Mouse (Mus musculus): ENCODE measurements at regions not wholly inside any gene's neighbourhood (a gene's known extent, or its start where the extent isn't known, plus 50 kb on each side); places are given as distances from the start of the nearest gene placed in this dataset.

- no peaks in the 10 kb centered on the region for H3K9me3 ChIP-seq (ENCODE audit: control insufficient read depth, low read length)
- no peak overlapping the region for H3K4me2 ChIP-seq (replicated peaks; ENCODE audit: low read depth, low read length)
- H3K27ac ChIP-seq (ENCODE audit: low read depth, low read length), result no peak overlapping the region
Measured at GRCm38 (mm10) chr4:89055969-89056368, 81.0 kb upstream of the Mtap start.

GRCm38 (mm10) chr4:89053606-89054005 lies 83.3 kb upstream of the Mtap start:
- ATAC-seq (ENCODE audit: low FRiP score), result no peak
- no peak overlapping the region for H3K4me2 ChIP-seq (replicated peaks; ENCODE audit: low read depth, low read length)

More at GRCm38 (mm10) chr4:89055969-89056368, 81.0 kb upstream of the Mtap start:
- Histone ChIP-seq H3K4me3 (ENCODE audit: low read depth, low read length) (no peak overlapping the region), H3K36me3 (ENCODE audit: control insufficient read depth, insufficient read depth, low read length) (no peaks in the 10 kb centered on the region), H3K27me3 (ENCODE audit: control insufficient read depth, insufficient read depth, low read length) (no peaks in the 10 kb centered on the region), H3K4me1 (replicated peaks; ENCODE audit: control insufficient read depth, insufficient read depth, low read length) (no peaks in the 10 kb centered on the region), H3K9ac (ENCODE audit: low read depth, low read length) (no peak overlapping the region)
- no peak for DNase-seq (ENCODE audit: low spot score)
- WGBS, result 88% methylated on average over 3 of the region's 3 CpGs
- ATAC-seq (ENCODE audit: low FRiP score), result no peak

GRCm38 (mm10) chr4:89051897-89052296 lies 85.0 kb upstream of the Mtap start:
- no peaks in the 10 kb centered on the region for H3K27me3 ChIP-seq (ENCODE audit: control insufficient read depth, insufficient read depth, low read length)
- H3K27ac ChIP-seq (ENCODE audit: low read depth, low read length), result no peak overlapping the region
- no peak overlapping the region for H3K4me2 ChIP-seq (replicated peaks; ENCODE audit: low read depth, low read length)
- H3K4me3 ChIP-seq (ENCODE audit: low read depth, low read length), result no peak overlapping the region
- whole genome bisulfite sequencing, result 75% methylated on average over 5 of the region's 5 CpGs
- no peaks in the 10 kb centered on the region for H3K4me1 ChIP-seq (replicated peaks; ENCODE audit: control insufficient read depth, insufficient read depth, low read length)
- no peaks in the 10 kb centered on the region for H3K36me3 ChIP-seq (ENCODE audit: control insufficient read depth, insufficient read depth, low read length)
- H3K9ac ChIP-seq (ENCODE audit: low read depth, low read length), result no peak overlapping the region
- ATAC-seq (ENCODE audit: low FRiP score) (no peak), DNase-seq (ENCODE audit: low spot score) (no peak)
- H3K9me3 ChIP-seq (ENCODE audit: control insufficient read depth, low read length), result no peaks in the 10 kb centered on the region

More at GRCm38 (mm10) chr4:89053606-89054005, 83.3 kb upstream of the Mtap start:
- Histone ChIP-seq H3K36me3 (ENCODE audit: control insufficient read depth, insufficient read depth, low read length) (no peaks in the 10 kb centered on the region), H3K4me1 (replicated peaks; ENCODE audit: control insufficient read depth, insufficient read depth, low read length) (no peaks in the 10 kb centered on the region), H3K27ac (ENCODE audit: low read depth, low read length) (no peak overlapping the region), H3K9me3 (ENCODE audit: control insufficient read depth, low read length) (no peaks in the 10 kb centered on the region), H3K4me3 (ENCODE audit: low read depth, low read length) (no peak overlapping the region), H3K27me3 (ENCODE audit: control insufficient read depth, insufficient read depth, low read length) (no peaks in the 10 kb centered on the region), H3K9ac (ENCODE audit: low read depth, low read length) (no peak overlapping the region)
- no peak for DNase-seq (ENCODE audit: low spot score)
- WGBS, result 71% methylated on average over 6 of the region's 6 CpGs

GRCm38 (mm10) chr4:89050551-89051199 lies 86.2 kb upstream of the Mtap start:
- Histone ChIP-seq H3K4me2 (replicated peaks; ENCODE audit: low read depth, low read length) (no peak overlapping the region), H3K36me3 (ENCODE audit: control insufficient read depth, insufficient read depth, low read length) (no peaks in the 10 kb centered on the region), H3K4me3 (ENCODE audit: low read depth, low read length) (no peak overlapping the region), H3K27me3 (ENCODE audit: control insufficient read depth, insufficient read depth, low read length) (no peaks in the 10 kb centered on the region), H3K4me1 (replicated peaks; ENCODE audit: control insufficient read depth, insufficient read depth, low read length) (no peaks in the 10 kb centered on the region), H3K9ac (ENCODE audit: low read depth, low read length) (no peak overlapping the region), H3K9me3 (ENCODE audit: control insufficient read depth, low read length) (no peaks in the 10 kb centered on the region), H3K27ac (ENCODE audit: low read depth, low read length) (no peak overlapping the region)
- no peak for ATAC-seq (ENCODE audit: low FRiP score)
- no peak for DNase-seq (ENCODE audit: low spot score)
- WGBS, result 90% methylated on average over 4 of the region's 4 CpGs

GRCm38 (mm10) chr4:89049592-89050440 lies 87.1 kb upstream of the Mtap start:
- ATAC-seq (ENCODE audit: low FRiP score), result no peak
- Histone ChIP-seq H3K4me1 (replicated peaks; ENCODE audit: control insufficient read depth, insufficient read depth, low read length) (no peaks in the 10 kb centered on the region), H3K27ac (ENCODE audit: low read depth, low read length) (no peak overlapping the region), H3K27me3 (ENCODE audit: control insufficient read depth, insufficient read depth, low read length) (no peaks in the 10 kb centered on the region), H3K9me3 (ENCODE audit: control insufficient read depth, low read length) (no peaks in the 10 kb centered on the region), H3K9ac (ENCODE audit: low read depth, low read length) (no peak overlapping the region), H3K36me3 (ENCODE audit: control insufficient read depth, insufficient read depth, low read length) (no peaks in the 10 kb centered on the region), H3K4me3 (ENCODE audit: low read depth, low read length) (no peak overlapping the region), H3K4me2 (replicated peaks; ENCODE audit: low read depth, low read length) (no peak overlapping the region)
- DNase-seq (ENCODE audit: low spot score), result no peak
- WGBS, result 81% methylated on average over 7 of the region's 7 CpGs

- no peak for DNase-seq (ENCODE audit: low spot score)
- Histone ChIP-seq H3K36me3 (ENCODE audit: control insufficient read depth, insufficient read depth, low read length) (no peaks in the 10 kb centered on the region), H3K9ac (ENCODE audit: low read depth, low read length) (no peak overlapping the region), H3K27me3 (ENCODE audit: control insufficient read depth, insufficient read depth, low read length) (no peaks in the 10 kb centered on the region), H3K27ac (ENCODE audit: low read depth, low read length) (no peak overlapping the region), H3K4me1 (replicated peaks; ENCODE audit: control insufficient read depth, insufficient read depth, low read length) (no peaks in the 10 kb centered on the region), H3K4me2 (replicated peaks; ENCODE audit: low read depth, low read length) (no peak overlapping the region), H3K9me3 (ENCODE audit: control insufficient read depth, low read length) (no peaks in the 10 kb centered on the region), H3K4me3 (ENCODE audit: low read depth, low read length) (no peak overlapping the region)
- no peak for ATAC-seq (ENCODE audit: low FRiP score)
Measured at GRCm38 (mm10) chr4:89044516-89044915, 92.4 kb upstream of the Mtap start.

- H3K9me3 ChIP-seq (ENCODE audit: control insufficient read depth, low read length), result no peaks in the 10 kb centered on the region
- 71% methylated on average over 1 of the region's 1 CpGs for WGBS
- no peaks in the 10 kb centered on the region for H3K4me1 ChIP-seq (replicated peaks; ENCODE audit: control insufficient read depth, insufficient read depth, low read length)
- no peaks in the 10 kb centered on the region for H3K27me3 ChIP-seq (ENCODE audit: control insufficient read depth, insufficient read depth, low read length)
- no peak overlapping the region for H3K4me2 ChIP-seq (replicated peaks; ENCODE audit: low read depth, low read length)
- no peak overlapping the region for H3K9ac ChIP-seq (ENCODE audit: low read depth, low read length)
- H3K36me3 ChIP-seq (ENCODE audit: control insufficient read depth, insufficient read depth, low read length), result no peaks in the 10 kb centered on the region
- DNase-seq (ENCODE audit: low spot score) (no peak), ATAC-seq (ENCODE audit: low FRiP score) (no peak)
- H3K27ac ChIP-seq (ENCODE audit: low read depth, low read length), result no peak overlapping the region
- no peak overlapping the region for H3K4me3 ChIP-seq (ENCODE audit: low read depth, low read length)
Measured at GRCm38 (mm10) chr4:89043982-89044381, 92.9 kb upstream of the Mtap start.

GRCm38 (mm10) chr4:89040856-89041255 lies 96.1 kb upstream of the Mtap start:
- Histone ChIP-seq H3K4me3 (ENCODE audit: low read depth, low read length) (no peak overlapping the region), H3K27me3 (ENCODE audit: control insufficient read depth, insufficient read depth, low read length) (no peaks in the 10 kb centered on the region), H3K4me1 (replicated peaks; ENCODE audit: control insufficient read depth, insufficient read depth, low read length) (no peaks in the 10 kb centered on the region), H3K36me3 (ENCODE audit: control insufficient read depth, insufficient read depth, low read length) (no peaks in the 10 kb centered on the region), H3K27ac (ENCODE audit: low read depth, low read length) (no peak overlapping the region), H3K9me3 (ENCODE audit: control insufficient read depth, low read length) (no peaks in the 10 kb centered on the region), H3K9ac (ENCODE audit: low read depth, low read length) (no peak overlapping the region), H3K4me2 (replicated peaks; ENCODE audit: low read depth, low read length) (no peak overlapping the region)
- 50% methylated on average over 5 of the region's 5 CpGs for WGBS
- ATAC-seq (ENCODE audit: low FRiP score) (no peak), DNase-seq (ENCODE audit: low spot score) (no peak)

GRCm38 (mm10) chr4:89038906-89039305 lies 98.0 kb upstream of the Mtap start:
- H3K9me3 ChIP-seq (ENCODE audit: control insufficient read depth, low read length), result no peaks in the 10 kb centered on the region
- DNase-seq (ENCODE audit: low spot score) (no peak), ATAC-seq (ENCODE audit: low FRiP score) (no peak)
- no peak overlapping the region for H3K27ac ChIP-seq (ENCODE audit: low read depth, low read length)
- no peak overlapping the region for H3K4me3 ChIP-seq (ENCODE audit: low read depth, low read length)
- no peak overlapping the region for H3K9ac ChIP-seq (ENCODE audit: low read depth, low read length)
- no peak overlapping the region for H3K4me2 ChIP-seq (replicated peaks; ENCODE audit: low read depth, low read length)
- no peaks in the 10 kb centered on the region for H3K36me3 ChIP-seq (ENCODE audit: control insufficient read depth, insufficient read depth, low read length)
- H3K4me1 ChIP-seq (replicated peaks; ENCODE audit: control insufficient read depth, insufficient read depth, low read length), result no peaks in the 10 kb centered on the region
- H3K27me3 ChIP-seq (ENCODE audit: control insufficient read depth, insufficient read depth, low read length), result no peaks in the 10 kb centered on the region
- WGBS, result 81% methylated on average over 5 of the region's 5 CpGs

Data from hindbrain, embryonic 11.5 days (tissue).